Mouse (Mus musculus) brain, adult 2 months (tissue): Measurements from ENCODE around the gene Gm47996.
"Not testable (repeated sequence)": the region's sequence is repeated elsewhere in the genome, so short reads cannot be mapped to it uniquely, and the experiment has no call there.

Experiments
- DNase-seq: peaks from one replicate; pipeline ENCODE4 v3.0.0; 2011; ENCODE audit warnings: low read depth, low spot score

Gene Gm47996

DNA sequence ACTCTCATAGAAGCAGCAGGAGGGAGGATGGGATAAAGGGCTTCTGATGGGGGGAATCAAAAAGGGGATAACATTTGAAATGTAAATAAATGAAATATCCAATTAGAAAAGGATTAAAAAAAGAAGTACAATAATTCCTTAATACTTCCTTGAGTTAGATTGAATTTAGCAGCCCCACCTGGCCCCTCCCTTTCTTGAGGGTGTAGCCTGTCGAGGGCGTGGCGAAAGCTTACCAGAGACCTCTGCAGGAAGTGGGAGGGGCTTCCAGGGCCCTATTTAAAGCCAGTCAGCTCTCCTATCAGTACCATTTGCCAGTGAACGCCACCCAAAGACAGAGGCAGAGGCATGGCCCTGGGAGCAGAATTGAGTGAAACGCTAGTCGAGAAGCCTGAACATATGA lies 6.1 kb upstream of the Gm47996 start, which contains the start of gene 3110040M04Rik:
Gene 3110040M04Rik, plus strand, starts transcription at position 304 of the 400 bp plus-strand sequence.
- DNase-seq, result not testable (repeated sequence)

DNA sequence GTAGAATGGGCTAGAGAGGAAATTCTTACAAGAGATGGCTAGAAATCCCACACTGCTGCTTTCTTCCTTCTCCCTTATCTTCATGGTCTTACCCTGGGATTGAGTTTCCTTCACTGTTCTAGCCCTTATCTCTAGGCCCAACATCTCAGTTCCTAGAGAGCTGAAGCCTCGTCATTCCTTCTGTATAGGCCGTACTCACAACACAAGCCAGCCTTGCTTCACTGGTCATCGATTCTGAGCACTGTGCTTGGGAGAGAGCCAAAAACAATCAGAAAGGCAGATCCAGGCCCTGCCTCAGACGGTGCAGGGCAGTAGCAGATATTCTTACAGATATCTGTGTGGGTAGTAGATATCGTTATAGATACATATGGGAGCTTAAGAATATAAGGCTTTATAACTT lies 1.4 kb upstream of the Gm47996 start:
- not testable (repeated sequence) for DNase-seq

DNA sequence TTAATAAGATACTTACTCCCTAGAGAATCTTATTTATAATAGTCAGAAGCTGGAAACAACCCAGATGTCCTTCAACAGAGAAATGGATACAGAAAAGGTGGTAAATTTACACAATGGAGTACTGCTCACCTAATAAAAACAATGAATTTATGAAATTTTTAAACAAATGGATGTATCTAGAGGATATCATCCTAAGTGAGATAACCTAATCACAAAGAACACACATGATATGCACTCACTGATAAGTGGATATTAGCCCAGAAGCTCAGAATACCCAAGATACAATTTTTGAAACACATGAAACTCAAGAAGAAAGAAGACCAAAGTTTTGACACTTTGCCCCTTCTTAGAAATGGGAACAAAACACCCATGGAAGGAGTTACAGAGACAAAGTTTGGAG lies 987 bp upstream of the Gm47996 start:
- DNase-seq, result not testable (repeated sequence)

DNA sequence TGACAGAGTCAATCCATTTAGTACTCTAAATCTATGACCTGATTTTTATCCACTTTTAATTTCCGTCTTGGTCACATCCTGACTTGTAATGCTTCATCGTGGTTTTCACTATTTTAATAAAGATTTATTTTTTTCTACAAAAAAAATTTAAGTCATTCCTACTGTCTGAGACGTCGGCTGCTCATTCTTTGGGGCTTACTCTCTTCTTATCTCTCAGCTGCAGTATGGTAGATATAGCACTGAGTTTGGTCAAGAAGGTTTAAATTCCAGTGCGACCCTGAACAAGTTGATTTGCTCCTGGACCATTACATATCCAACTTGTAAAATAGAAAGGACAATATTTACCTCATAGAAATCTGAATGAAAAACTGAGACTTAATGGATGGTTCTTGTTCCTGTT lies 1.7 kb downstream of the Gm47996 start:
- not testable (repeated sequence) for DNase-seq

DNA sequence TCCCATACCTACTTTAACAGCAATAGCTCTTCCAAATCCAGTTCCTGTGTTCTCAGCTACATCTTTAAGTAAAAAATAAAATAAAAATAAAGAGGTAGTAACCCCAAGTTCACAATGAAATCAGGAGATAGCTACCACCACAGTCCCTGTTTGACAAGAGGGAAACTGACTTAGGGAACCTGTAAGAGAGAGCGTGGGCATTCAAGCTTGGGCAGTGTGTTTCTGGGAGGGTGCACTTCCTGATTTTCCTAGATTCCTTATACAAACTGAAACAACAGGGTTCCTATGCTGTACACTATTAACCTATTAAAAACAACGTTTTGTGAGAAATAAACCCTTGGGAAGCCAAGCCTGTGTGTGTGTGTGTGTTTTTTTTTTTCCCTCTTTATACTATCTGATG lies 4.9 kb downstream of the Gm47996 start:
- DNase-seq, result no peak

DNA sequence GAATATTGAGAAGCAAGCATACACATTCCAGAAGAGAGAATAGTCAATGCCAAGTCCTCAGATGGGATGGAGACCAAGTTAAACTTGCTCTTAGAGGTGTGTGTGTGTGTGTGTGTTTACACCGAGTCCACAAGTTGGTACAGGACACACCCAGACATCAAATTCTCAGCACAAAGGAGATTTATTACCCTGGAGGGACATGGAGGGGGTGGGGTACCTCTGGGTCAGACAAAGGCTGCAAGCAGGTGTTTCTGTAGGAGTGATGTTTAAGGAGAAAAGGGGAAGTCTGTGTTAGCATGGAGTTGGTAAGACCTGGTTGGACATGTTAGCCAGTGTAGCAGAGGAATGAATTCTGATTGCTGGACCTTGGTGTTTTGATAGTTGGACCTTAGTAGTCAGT lies 6.1 kb downstream of the Gm47996 start:
- no peak for DNase-seq

DNA sequence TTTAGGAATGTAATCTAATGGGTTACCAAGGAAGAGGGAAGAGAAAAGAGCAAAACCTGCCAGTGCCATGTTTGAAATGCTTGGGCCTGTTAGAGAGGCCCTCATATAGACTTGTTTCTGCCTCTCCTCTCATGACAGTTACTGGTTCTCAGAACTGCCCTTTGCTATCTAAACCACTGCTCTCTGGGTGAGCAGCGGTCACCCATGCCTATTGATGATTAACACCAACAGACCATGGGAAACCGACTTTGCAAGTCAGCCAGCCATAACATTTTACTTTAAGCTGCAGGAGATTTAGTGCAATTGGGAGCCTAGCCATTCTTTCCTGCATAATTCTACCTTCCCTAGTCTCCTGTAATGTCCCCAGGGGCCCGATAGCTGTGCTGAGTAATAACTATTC lies 6.5 kb downstream of the Gm47996 start:
- DNase-seq, result no peak

DNA sequence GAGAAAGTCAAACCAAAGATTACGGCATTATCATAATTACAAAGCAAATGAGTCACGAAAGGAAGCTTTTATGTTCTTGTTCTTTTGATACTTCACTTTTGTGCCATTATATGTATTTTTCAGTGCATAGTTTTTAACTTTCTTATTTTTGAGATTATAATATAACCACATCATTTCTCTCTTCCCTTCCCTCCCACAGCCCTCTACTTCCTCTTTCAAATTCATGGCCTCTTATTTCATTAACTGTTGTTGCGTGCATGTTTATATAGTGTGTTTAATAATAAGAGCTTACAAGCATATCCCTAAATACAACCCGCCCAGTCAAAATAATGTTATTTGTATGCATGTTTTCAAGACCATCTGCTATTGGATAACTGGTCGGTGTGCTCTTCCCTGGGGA lies 9.1 kb downstream of the Gm47996 start:
- no peak for DNase-seq

DNA sequence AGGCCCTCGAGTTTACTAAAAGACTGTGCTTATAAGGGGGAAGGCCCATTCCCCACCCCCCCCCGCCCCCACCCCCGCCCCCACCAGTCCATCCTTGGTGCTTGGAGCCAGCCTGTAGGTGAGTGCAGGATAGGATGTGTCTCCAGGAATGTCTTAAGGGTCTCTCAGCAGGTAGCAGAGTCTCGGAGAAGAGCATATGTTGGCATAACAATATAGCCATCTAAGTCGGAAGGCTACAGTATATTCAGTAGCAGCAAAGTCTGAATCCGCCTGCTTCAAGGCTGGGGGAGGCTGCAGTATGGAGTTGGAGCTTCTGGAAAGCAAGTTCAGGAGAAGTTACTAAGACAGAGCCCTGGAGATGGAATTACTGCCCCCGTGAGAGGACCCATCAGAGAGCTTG lies 10.2 kb downstream of the Gm47996 start:
- no peak for DNase-seq

DNA sequence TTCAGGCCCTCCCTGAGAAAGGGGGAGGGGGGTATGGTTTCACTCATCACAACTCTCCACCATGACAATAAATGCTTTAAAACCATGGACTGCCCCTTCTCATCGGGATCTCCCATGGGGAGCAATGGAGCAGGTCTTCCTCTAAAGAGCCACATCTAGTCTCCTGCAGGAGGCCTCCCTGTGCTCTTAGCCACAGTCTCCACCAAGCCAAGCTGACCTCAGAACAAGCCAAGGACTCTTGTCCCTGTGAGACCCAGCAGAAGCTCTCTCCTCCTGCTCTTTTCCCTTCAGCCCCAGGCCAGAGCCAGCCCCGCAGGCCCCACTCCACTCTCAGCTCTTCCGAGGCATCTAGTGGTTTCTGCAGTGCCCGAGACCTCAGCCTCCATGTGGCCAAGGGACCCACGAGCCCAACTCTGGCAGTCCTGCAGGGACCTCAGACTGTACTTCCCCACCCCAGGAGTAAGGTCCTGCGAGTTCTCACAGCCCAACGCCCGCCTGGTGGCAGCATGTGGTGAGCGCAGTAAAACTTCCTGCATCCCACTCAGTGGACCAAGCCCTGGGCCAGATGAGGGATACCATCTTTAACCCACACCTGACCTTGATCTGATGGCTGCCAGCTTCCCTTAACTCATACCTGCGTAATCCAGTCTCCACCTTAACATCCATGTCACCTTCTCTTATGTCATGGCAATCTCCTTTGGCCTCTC lies 12.8 kb downstream of the Gm47996 start:
- no peak for DNase-seq

DNA sequence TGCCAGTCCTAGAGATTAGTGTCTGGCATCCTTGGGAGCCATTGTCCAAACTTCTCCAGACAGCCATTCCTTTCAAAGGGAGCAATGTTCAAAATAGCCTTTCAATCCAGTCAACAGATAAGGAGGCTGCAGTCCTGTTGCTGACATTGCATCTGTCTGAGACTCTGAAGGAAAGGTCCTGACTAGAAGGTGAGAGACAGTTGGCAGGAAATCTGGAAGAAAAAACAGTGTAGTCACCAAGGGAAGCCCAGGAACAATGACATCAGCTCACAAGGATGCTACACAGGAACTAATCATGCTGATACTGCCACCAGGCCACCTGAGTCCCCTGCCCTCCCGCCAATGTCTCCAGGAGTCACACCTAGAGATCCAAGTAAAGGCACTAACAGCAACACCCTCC lies 13.4 kb downstream of the Gm47996 start:
- no peak for DNase-seq

DNA sequence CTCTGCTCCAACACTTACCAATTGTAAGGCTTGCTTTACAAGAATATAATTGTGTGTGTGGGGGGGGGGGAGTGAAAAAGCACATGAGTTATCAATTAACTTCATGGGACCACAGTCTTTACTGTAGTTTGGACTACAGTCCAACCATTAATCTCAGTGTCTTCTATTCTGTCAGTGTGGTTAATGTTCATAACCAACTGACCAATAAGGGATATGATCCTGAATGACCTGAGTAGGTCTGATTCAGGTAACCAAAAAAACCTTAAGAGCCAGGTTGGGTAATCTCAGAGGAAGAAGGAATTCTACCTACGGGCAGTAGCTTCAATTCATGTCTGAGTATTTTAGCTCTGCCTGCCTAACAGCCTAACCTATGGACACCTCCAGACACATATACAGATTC lies 14.6 kb downstream of the Gm47996 start:
- no peak for DNase-seq

DNA sequence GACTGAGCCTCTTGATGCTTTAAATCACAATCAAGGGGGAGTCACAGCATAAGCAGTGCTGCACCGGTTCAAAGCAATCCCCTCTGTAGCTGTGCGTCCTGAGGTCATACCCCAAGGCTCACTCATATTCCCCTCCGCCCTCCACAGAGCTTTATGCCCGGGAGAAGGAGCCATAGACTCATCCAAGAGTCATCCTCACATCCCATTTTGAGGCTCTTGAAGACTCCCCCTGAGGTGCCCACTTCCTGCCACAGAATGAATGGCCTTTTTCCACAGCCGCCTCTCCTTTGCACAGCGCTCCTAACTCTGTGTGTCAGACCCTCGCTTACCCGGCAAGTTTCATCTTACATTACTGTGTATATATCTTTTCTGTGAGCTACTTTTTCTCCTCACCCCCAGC lies 17.6 kb downstream of the Gm47996 start:
- DNase-seq, result no peak

DNA sequence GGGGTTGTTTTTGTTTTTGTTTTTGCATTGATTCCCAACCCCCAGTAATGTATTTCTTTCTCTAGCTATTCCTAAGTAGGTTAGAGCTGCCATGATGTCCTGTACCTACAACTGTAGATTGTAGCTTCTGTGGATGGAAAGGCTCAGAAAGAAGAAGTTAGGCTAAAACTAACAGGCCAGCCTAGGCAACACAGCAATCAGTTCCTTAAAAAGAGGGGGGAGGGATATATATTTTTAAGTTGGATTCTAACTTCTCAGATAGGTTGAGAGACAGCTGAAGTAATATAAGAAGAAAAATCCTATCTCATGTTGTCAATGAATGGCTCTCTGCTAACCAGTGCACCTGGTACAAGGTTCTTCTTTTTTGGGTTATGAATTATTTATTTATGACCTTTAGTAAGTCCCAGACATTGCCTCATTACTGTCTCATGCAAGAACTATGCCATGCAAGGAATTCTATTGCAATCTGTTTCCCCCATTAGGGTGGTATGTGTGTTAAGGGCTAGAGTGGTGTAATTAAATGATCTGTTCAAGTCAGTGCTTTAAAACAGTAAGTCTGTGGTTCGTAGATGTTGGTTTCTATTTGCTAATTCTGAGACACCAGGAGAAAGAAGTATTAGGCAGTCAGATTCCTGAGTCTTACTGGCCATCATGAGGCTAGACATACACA lies 18.5 kb downstream of the Gm47996 start:
- no peak for DNase-seq

DNA sequence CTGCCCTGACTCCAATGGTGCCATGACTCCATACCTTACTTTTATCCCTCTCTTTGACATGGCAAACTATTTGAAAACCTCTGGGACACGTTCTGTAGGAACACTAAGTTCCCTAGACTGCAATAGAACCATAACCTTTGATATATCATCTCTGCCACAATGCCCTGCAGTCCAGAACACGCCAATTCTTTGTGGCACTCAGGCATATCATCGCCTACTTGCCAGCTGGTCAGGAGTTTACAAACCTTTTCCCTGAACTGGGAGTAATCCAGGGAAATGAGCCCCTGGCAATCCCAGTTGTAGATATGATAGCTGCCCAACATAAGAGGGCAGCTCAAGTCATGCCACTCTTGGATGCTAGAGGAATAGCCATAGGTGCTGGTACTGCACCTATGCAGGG lies 22.4 kb downstream of the Gm47996 start:
- no peak for DNase-seq

DNA sequence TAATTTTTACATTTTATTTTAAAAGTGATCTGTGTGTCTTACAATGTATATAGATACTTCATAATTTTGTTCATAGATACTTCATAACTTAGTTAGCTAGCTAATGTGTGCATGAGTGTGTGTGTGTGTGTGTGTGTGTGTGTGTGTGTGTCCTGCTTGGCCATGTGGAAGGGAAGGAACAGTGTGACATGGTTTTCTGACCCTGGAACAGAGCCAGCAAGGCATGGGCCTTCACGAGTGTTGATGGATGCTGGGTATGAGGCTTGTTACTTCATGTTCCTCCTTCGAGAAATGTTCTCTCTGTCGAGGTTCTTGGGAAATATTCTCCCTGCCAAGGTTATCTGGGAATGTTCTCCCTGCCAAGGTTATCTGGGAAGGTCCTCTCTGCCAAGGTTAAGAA lies 23.8 kb downstream of the Gm47996 start:
- no peak for DNase-seq

DNA sequence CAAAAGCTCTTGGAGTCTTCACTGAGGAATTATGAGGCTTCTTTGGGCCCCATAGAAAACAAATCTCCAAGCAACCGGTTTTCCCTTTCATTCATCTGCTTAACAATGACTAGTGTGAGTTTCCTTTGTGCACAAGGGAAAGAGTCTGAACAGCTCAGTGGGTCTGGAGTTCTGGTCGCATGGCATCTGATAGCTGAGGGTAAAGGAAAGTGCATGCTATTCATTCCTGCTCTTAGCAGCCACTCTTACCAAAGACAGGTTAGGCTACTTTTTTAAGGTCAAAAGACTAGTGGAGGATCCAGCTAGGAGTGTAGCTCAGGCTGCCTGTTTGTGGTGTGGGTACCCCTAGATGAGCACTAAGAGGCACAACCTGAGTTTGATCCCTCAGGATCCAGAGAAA lies 25.6 kb downstream of the Gm47996 start:
- DNase-seq, result no peak

DNA sequence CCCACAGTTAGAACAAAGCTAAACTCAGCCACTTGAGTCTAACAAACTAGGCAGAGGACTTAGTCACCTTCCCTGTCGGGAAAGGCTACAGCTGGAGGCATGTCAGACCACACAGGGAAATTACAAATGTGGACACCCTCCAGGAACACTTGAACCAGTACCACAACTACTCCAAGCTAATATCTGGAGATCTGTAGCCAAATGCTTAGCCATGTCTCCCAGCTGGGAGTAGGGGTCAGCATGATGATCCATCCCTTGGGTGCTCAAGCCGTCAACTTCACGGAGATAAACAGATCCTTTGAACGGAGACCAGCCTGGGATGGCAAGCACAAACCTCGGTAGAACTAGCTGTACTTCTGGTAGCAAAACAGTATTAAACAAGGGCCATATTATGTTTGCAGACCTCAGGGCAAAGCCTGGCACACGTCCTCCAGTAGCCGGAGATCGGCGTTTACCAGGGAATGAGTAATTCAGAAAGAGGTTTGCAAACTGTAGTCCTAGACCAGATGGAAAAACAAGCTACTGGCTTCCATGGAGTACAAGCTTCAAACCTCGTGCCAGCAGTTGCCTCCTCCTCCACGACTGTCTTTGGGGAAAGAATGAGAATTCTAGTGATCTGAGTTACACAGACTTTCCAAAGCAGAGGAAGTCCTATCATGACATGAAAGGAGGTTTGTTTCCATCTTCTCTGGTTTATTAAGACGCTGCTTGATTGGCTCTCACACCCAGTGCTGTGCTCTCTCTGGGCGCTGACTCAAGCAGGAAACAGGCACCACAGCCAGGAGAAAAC lies 26.4 kb downstream of the Gm47996 start:
- peak; percentile 66 for DNase-seq

DNA sequence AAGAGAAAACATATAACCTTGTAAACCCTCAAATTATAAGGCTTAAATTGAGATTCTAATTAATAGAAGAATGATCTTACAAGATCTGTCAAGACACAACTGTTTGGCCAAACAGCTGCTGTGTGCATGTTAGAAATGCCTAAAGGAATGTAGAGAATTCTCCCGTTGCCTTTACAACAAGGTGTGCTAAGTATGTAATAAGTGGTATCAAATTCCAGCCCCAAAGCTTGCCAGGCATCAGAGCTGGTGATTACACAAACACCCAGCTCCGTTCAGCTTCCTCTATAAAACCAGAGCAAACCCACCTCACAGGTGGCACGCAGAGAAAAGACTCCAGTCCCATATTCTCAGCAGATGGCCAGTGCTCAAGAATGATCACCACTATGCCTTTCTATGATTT lies 27.8 kb downstream of the Gm47996 start:
- no peak for DNase-seq

DNA sequence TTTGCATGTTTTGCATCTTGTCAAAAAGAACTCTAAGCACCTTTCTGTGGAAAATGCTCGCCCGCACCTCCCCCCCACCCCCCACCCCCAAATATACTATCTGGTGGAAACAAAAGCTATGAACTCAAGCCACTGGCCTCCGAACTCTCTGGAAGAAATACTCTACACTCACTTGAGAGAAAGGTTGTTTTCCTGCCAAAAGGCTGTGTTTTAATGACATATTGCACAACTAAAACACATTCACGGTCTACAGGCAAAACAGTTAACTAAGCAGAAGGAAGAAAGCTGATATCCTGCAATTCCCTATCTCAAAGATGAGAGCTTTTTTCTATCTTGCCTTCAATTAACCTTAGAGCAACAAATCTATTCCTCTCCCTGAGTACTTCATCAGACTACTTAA lies 33.4 kb downstream of the Gm47996 start:
- DNase-seq, result no peak

DNA sequence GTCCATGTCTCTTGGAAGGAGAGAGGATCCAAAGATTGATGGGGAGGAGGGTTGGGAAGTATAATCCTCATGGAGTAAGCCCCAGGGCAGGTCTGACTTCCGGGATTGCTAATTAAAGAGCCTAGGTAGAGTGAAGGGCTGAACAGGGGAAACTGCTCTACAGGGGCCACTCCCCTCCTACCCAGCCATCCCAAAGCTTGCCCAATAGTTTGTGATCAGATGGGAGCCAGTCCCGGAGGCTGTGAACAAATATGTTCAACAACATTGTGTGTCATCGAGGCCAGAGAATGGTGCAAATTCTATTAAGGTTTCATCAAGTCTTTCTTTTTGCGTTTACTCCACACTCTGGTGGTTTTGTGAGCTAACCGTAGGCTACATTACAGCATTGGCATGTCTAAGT lies 34.1 kb downstream of the Gm47996 start:
- no peak for DNase-seq

DNA sequence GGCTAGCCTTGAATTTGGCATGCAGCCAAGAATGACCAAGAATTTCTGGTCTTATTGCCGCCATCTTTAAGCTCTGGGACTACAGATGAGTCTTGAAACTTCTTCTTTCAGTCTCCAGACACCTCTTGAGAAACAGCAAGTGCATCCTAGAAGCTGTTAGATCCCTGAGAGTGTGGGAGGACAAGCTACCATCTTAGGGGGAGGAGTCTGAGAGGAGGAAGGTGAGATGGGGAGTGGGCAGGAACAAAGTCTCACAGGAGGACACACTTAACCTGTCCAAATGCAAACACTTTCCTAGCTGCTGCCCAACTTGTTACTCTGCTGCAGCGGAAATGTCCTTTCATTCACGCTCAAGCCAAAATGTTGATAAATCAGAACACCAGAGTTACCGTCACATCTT lies 34.8 kb downstream of the Gm47996 start:
- DNase-seq, result no peak

DNA sequence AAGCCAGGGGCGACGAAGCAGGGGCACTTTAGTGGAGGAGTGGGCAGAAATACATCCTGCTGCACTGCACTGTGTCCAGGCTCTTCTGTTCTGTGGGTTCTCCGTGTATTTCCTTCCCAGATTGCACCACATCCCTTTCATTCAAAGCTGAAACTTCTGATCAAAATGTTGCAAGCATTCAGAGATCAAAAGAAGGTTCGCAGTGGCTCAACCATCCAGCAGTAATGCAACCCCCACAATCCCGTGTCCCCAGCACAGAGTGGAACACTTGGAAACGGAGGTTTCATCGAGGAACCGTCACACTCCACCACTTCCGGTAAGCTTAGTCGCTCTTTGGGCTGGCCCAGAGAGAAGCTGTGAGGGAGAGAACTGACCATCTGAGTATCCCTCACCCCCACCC lies 35.2 kb downstream of the Gm47996 start:
- DNase-seq, result no peak
